Comparison of ENCODE assay signal across 8 mouse cellular contexts in genomic region chr10:29146858-29147640, GRCm38 (mm10). TPM values are rescaled to one million over a fixed set of nuclear protein-coding genes. Genes with fewer than 3 reads are reported as not detected.
DNase-seq lines count a peak whose midpoint lies in the region; ATAC-seq lines count a peak whose summit lies in the region.

No protein-coding gene starts in this region.

- no peaks in the 10 kb centered on the region for H3K36me3 ChIP-seq in intestine, embryonic 16.5 days (ENCODE audit: control insufficient read depth, insufficient read depth, low read length)

- peaks cover 14% of the 10 kb centered on the region for H3K4me1 ChIP-seq in intestine, embryonic 16.5 days (ENCODE audit: control insufficient read depth, insufficient read depth, low read length)

- DNase-seq in adrenal gland, postnatal 4 days (ENCODE audit: low spot score in 2 of 2): peak; percentile 59 to 63
- DNase-seq in embryo, embryonic 11 days: peak; percentile 88
- DNase-seq in gastrocnemius, postnatal 36 days: peak; percentile 46 to 47
- DNase-seq in left cerebral cortex, postnatal 14 days (ENCODE audit: low spot score in 2 of 2): peak; percentile 70 to 77
- DNase-seq in right cerebral cortex, postnatal 36 days (ENCODE audit: low spot score in 2 of 2): peak; percentile 68 to 70
- no peak for DNase-seq in adipocyte (ENCODE audit: low spot score)

- H3K27me3 ChIP-seq in intestine, embryonic 16.5 days (replicated peaks; ENCODE audit: control insufficient read depth, insufficient read depth, low read length): peaks cover 26% of the 10 kb centered on the region

- intact Hi-C loops in gastrocnemius, postnatal 36 days (cut with DNase I): no loop called here
- intact Hi-C loops in left cerebral cortex, postnatal 14 days (cut with DNase I): loop anchor here (5.0 kb wide), 2 partner anchors 60 to 165 kb away; partner anchors contain the start of gene Echdc1

- no peaks in the 10 kb centered on the region for H3K9me3 ChIP-seq in intestine, embryonic 16.5 days (ENCODE audit: control insufficient read depth, low read length)

- ATAC-seq in intestine, embryonic 16.5 days: peak; percentile 97
- peak; percentile 100 for ATAC-seq in megakaryocyte-erythroid progenitor cell, adult 5-6 weeks (replicated peaks; ENCODE audit: low FRiP score, low TSS enrichment, poor library complexity, severe bottlenecking)

- H3K4me2 ChIP-seq in intestine, embryonic 16.5 days (ENCODE audit: low read depth, low read length): peak overlapping the region; percentile 94

- peak overlapping the region; percentile 59 for H3K4me3 ChIP-seq in intestine, embryonic 16.5 days (ENCODE audit: low read length)

- WGBS in intestine, embryonic 16.5 days: under 1% methylated on average over 59 of the region's 65 CpGs

- H3K27ac ChIP-seq in intestine, embryonic 16.5 days (ENCODE audit: low read length): no peak overlapping the region

- peak overlapping the region; percentile 27; the same call in 1 of the 2 replicates for H3K9ac ChIP-seq in intestine, embryonic 16.5 days (ENCODE audit: low read depth, low read length)

RNA-seq across cellular contexts. Expression of gene Soga3, which starts 3.4 kb away (rescaled TPM):
- total RNA-seq in adrenal gland, postnatal 4 days (2021): 10 to 100 TPM; 11.4 to 13.5 TPM
- not detected for total RNA-seq in gastrocnemius, postnatal 36 days (2021)
- polyA plus RNA-seq in intestine, embryonic 16.5 days (2015; fragmentation: Nextera tagmentation; extraction: Ambion mirVana): 2.3 and 3.0 TPM in 2 replicates
- total RNA-seq in left cerebral cortex, postnatal 14 days (2021): 100 to 1,000 TPM; 154 TPM
- not detected in 2 replicates for total RNA-seq in megakaryocyte-erythroid progenitor cell, adult 5-6 weeks (2014; fragmentation: Nextera tagmentation)
- total RNA-seq in megakaryocyte-erythroid progenitor cell, adult 5-6 weeks (2017): not detected in 2 replicates

RNA-seq across cellular contexts. Expression of gene Gm49353, which starts 51.7 kb away (rescaled TPM):
- 1 to 10 TPM in 1 of 2 experiments, not detected in 1; 2.4 TPM for total RNA-seq in adrenal gland, postnatal 4 days (2021)
- total RNA-seq in gastrocnemius, postnatal 36 days (2021): not detected
- polyA plus RNA-seq in intestine, embryonic 16.5 days (2015; fragmentation: Nextera tagmentation; extraction: Ambion mirVana): 0.61 and 0.69 TPM in 2 replicates
- 10 to 100 TPM; 27.6 to 29.4 TPM for total RNA-seq in left cerebral cortex, postnatal 14 days (2021)
- total RNA-seq in megakaryocyte-erythroid progenitor cell, adult 5-6 weeks (2014; fragmentation: Nextera tagmentation): not detected in 2 replicates
- not detected in 2 replicates for total RNA-seq in megakaryocyte-erythroid progenitor cell, adult 5-6 weeks (2017)

Comparison
In these comparisons a context has a peak if more than half of its experiments do, and no peak if none do; other contexts are left out.
1. RNA of gene Soga3, which starts 3.4 kb away (total RNA-seq): 154 TPM in left cerebral cortex, postnatal 14 days and 11.4 to 13.5 TPM in adrenal gland, postnatal 4 days; not detected in gastrocnemius, postnatal 36 days and not detected in megakaryocyte-erythroid progenitor cell, adult 5-6 weeks; every median in the first group is over 10 times any median in the second.
2. RNA of gene Gm49353, which starts 51.7 kb away (total RNA-seq): 27.6 to 29.4 TPM in left cerebral cortex, postnatal 14 days; 2.4 TPM in adrenal gland, postnatal 4 days, not detected in gastrocnemius, postnatal 36 days and not detected in megakaryocyte-erythroid progenitor cell, adult 5-6 weeks; every median in the first group is over 4 times any median in the second.